Mouse (Mus musculus) liver, embryonic 14.5 days (tissue): ENCODE data around the gene Frem1. TPM values are rescaled to one million over a fixed set of nuclear protein-coding genes. Genes with fewer than 3 reads are reported as not detected.

Source experiments
- ATAC-seq: fragments of 200-750 bp; cut with Nextera tagmentation; 2 replicates; pipeline ENCODE4 v1.8.0; 2017; ENCODE audit warnings: moderate number of reproducible peaks, mild to moderate bottlenecking, moderate library complexity; ENCODE audit not compliant: insufficient read depth
- DNase-seq, 3 experiments: peaks; one replicate each; pipeline ENCODE4 v3.0.0-alpha.2; 2012 to 2013; ENCODE audit warnings: low read depth in 3 of 3, low spot score in 3 of 3
- H3K27ac ChIP-seq: fragments of 300-500 bp; sonication (generic); 2 replicates; pipeline ENCODE4 v1.5.1; 2014; ENCODE audit warnings: moderate library complexity, mild to moderate bottlenecking, control low read depth, inconsistent platforms
- H3K27me3 ChIP-seq: fragments of 300-500 bp; sonication (generic); 2 replicates; pipeline ENCODE4 v1.6.1; 2014; ENCODE audit warnings: mild to moderate bottlenecking, low read length, moderate library complexity; ENCODE audit not compliant: control insufficient read depth, insufficient read depth
- H3K36me3 ChIP-seq: fragments of 300-500 bp; sonication (generic); replicated peaks from 2 replicates; pipeline ENCODE4 v1.6.1; 2014; ENCODE audit warnings: low read depth; ENCODE audit not compliant: control insufficient read depth, insufficient read depth
- H3K4me1 ChIP-seq, 2 experiments: fragments of 200-500 bp in 1 of 2; fragments of 300-500 bp in 1 of 2; sonication (generic) in 1 of 2; replicated peaks; 2 replicates each; pipeline ENCODE4 v1.6.1; 2012 to 2014; ENCODE audit warnings: antibody characterized with exemption in 1 of 2, inconsistent platforms in 1 of 2, low read length in 1 of 2; ENCODE audit not compliant: control insufficient read depth in 2 of 2, insufficient read depth in 2 of 2
- H3K4me2 ChIP-seq: fragments of 300-500 bp; sonication (generic); 2 replicates; pipeline ENCODE4 v1.6.1; 2014; ENCODE audit warnings: low read depth, mild to moderate bottlenecking, control low read depth, moderate library complexity
- H3K4me3 ChIP-seq, 2 experiments: fragments of 200-500 bp in 1 of 2; fragments of 300-500 bp in 1 of 2; sonication (generic) in 1 of 2; 2 replicates each; pipeline ENCODE4 v1.5.1; 2012 to 2014; ENCODE audit warnings: low read depth in 2 of 2, low read length in 2 of 2, mild to moderate bottlenecking in 2 of 2, control low read depth in 1 of 2, inconsistent platforms in 1 of 2, moderate library complexity in 1 of 2; ENCODE audit not compliant: insufficient read depth in 1 of 2
- H3K9ac ChIP-seq: fragments of 300-500 bp; sonication (generic); replicated peaks from 2 replicates; pipeline ENCODE4 v1.6.1; 2014; ENCODE audit warnings: mild to moderate bottlenecking, control low read depth, moderate library complexity
- H3K9me3 ChIP-seq: fragments of 300-500 bp; sonication (generic); 2 replicates; pipeline ENCODE4 v1.6.1; 2016; ENCODE audit warnings: low read length, mixed read lengths; ENCODE audit not compliant: control insufficient read depth
- CTCF ChIP-seq: IDR thresholded peaks from 2 replicates; pipeline ENCODE4 v1.5.1; 2016; ENCODE audit warnings: antibody characterized with exemption, low read depth, control low read depth
- EP300 ChIP-seq: IDR thresholded peaks from 2 replicates; pipeline ENCODE4 v1.6.1; 2016; ENCODE audit warnings: antibody characterized with exemption, low read depth
- WGBS: fragments of 180-500 bp; shearing (Covaris S2); extraction: QIAGEN DNeasy Blood & Tissue Kit; methylation state at CpG from one replicate; pipeline ENCODE4 v1.1.7; 2014; ENCODE audit not compliant: insufficient replicate concordance; 5-methylcytosine and 5-hydroxymethylcytosine counted together
- polyA plus RNA-seq, 2 experiments: library from polyadenylated mRNA; depleted of rRNA in 1 of 2; stranded (reverse) in 1 of 2; unstranded in 1 of 2; fragments of >200 nt; fragmentation: Nextera tagmentation in 1 of 2; extraction: Ambion mirVana in 1 of 2; gene quantifications; 2 replicates each; pipeline versions ENCODE4 v1.2.1 to v1.2.3; 2012 to 2014

Frem1 gene
- polyA plus RNA-seq, 2 experiments: 0.76 to 0.93 TPM

GRCm38 (mm10) chr4:82949511-82949910 is 102.6 kb downstream of the Frem1 start:
- Histone ChIP-seq H3K9ac (no peak overlapping the region), H3K36me3 (no peaks in the 10 kb centered on the region), H3K4me3 (no peak overlapping the region), H3K27me3 (no peaks in the 10 kb centered on the region), H3K9me3 (no peaks in the 10 kb centered on the region), H3K27ac (no peak overlapping the region), H3K4me1 (no peaks in the 10 kb centered on the region), H3K4me2 (no peak overlapping the region)
- no peak for ATAC-seq
- WGBS: 71% methylated on average over 8 of the region's 8 CpGs
- no peak for DNase-seq
- TF ChIP-seq CTCF (no peak), EP300 (no peak)

- Histone ChIP-seq H3K9me3 (no peaks in the 10 kb centered on the region), H3K4me2 (no peak overlapping the region), H3K4me1 (no peaks in the 10 kb centered on the region), H3K36me3 (no peaks in the 10 kb centered on the region), H3K9ac (no peak overlapping the region), H3K27me3 (no peaks in the 10 kb centered on the region), H3K27ac (no peak overlapping the region), H3K4me3 (no peak overlapping the region)
- no peak for ATAC-seq
- no peak for TF ChIP-seq CTCF
- no peak for TF ChIP-seq EP300
- WGBS: 78% methylated on average over 8 of the region's 8 CpGs
- no peak for DNase-seq
Observed at GRCm38 (mm10) chr4:82946721-82947120, 105.4 kb downstream of the Frem1 start.

GRCm38 (mm10) chr4:82946276-82946612 is 105.9 kb downstream of the Frem1 start:
- WGBS: 81% methylated on average over 3 of the region's 3 CpGs
- TF ChIP-seq CTCF (no peak), EP300 (no peak)
- DNase-seq: no peak

GRCm38 (mm10) chr4:82945572-82946275 is 106.4 kb downstream of the Frem1 start:
- Histone ChIP-seq H3K4me1 (no peaks in the 10 kb centered on the region), H3K4me2 (no peak overlapping the region), H3K36me3 (no peaks in the 10 kb centered on the region), H3K27me3 (no peaks in the 10 kb centered on the region), H3K9ac (no peak overlapping the region), H3K27ac (no peak overlapping the region), H3K9me3 (no peaks in the 10 kb centered on the region), H3K4me3 (no peak overlapping the region)
- ATAC-seq: no peak
- TF ChIP-seq CTCF: no peak
- no peak for TF ChIP-seq EP300
- WGBS: 55% methylated on average over 9 of the region's 9 CpGs
- DNase-seq: no peak

More at GRCm38 (mm10) chr4:82946276-82946612, 105.9 kb downstream of the Frem1 start:
- Histone ChIP-seq H3K4me3 (no peak overlapping the region), H3K27ac (no peak overlapping the region), H3K9ac (no peak overlapping the region), H3K9me3 (no peaks in the 10 kb centered on the region), H3K4me2 (no peak overlapping the region), H3K4me1 (no peaks in the 10 kb centered on the region), H3K27me3 (no peaks in the 10 kb centered on the region), H3K36me3 (no peaks in the 10 kb centered on the region)
- ATAC-seq: no peak

GRCm38 (mm10) chr4:82940680-82941079 is 111.5 kb downstream of the Frem1 start:
- Histone ChIP-seq H3K27me3 (no peaks in the 10 kb centered on the region), H3K9me3 (no peaks in the 10 kb centered on the region), H3K4me2 (no peak overlapping the region), H3K9ac (no peak overlapping the region), H3K27ac (no peak overlapping the region), H3K36me3 (no peaks in the 10 kb centered on the region), H3K4me1 (no peaks in the 10 kb centered on the region), H3K4me3 (no peak overlapping the region)
- TF ChIP-seq EP300 (no peak), CTCF (no peak)
- 70% methylated on average over 5 of the region's 5 CpGs for WGBS
- no peak for ATAC-seq
- DNase-seq: no peak
